Mouse (Mus musculus): ENCODE measurements around the gene Arhgef5.
A peak's percentile ranks its signal among the peaks of the same experiment; 100 is the strongest.
"Not testable (repeated sequence)": the region's sequence is repeated elsewhere in the genome, so short reads cannot be mapped to it uniquely, and the experiment has no call there.

Arhgef5 gene

DNA sequence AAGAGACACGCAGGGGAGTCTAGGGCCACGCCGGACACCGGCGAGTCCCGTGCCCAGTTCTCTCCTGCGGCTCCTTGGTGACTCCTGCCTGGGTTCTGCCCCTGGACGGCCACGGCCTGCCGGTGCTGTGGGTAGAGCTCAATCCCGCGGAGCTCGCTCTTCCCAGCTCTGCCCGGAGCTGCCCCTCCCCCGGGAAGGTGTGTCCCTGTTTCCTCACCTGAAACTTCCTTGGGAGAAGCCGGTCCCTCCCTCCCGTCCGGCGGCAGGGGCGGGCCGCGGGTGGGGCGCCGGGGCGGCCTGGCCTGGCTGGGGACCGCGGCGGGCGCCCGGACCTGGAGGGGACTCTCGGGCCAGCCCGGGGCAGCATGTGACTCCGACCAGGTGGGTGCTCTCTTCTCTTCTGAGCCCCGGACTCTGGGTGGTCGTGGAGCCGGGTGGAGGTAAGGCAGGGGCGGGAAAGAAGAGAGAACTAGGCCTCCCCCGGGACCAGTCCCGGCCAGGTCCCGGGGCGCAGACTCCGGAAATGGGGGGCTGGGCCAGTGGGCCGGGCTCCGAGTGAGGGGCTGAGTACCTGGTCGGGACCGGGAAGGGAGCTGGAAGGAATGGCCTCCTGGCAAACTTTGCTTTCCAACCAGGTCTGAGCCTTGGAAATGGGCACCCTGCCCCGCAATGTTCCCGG, at the start of gene Arhgef5:
Gene Arhgef5, plus strand, starts transcription at position 220 of the 679 bp plus-strand sequence.
- no peak for DNase-seq (ENCODE audit: low spot score in 2 of 2)

GRCm38 (mm10) chr6:43231255-43231654, 34.1 kb upstream of the Arhgef5 start, which contains the start of gene Olfr47:
TSS of gene Olfr47 (plus strand) at chr6:43231529.
- not testable (repeated sequence) for DNase-seq (ENCODE audit: low spot score in 2 of 2)

GRCm38 (mm10) chr6:43242061-43242460, 23.3 kb upstream of the Arhgef5 start:
- DNase-seq (ENCODE audit: low spot score in 2 of 2), result no peak

GRCm38 (mm10) chr6:43247396-43247795, 18.0 kb upstream of the Arhgef5 start:
- DNase-seq (ENCODE audit: low spot score in 2 of 2), result no peak

- no peak for DNase-seq (ENCODE audit: low spot score in 2 of 2)
Measured at GRCm38 (mm10) chr6:43252994-43253393, 12.4 kb upstream of the Arhgef5 start.

DNA sequence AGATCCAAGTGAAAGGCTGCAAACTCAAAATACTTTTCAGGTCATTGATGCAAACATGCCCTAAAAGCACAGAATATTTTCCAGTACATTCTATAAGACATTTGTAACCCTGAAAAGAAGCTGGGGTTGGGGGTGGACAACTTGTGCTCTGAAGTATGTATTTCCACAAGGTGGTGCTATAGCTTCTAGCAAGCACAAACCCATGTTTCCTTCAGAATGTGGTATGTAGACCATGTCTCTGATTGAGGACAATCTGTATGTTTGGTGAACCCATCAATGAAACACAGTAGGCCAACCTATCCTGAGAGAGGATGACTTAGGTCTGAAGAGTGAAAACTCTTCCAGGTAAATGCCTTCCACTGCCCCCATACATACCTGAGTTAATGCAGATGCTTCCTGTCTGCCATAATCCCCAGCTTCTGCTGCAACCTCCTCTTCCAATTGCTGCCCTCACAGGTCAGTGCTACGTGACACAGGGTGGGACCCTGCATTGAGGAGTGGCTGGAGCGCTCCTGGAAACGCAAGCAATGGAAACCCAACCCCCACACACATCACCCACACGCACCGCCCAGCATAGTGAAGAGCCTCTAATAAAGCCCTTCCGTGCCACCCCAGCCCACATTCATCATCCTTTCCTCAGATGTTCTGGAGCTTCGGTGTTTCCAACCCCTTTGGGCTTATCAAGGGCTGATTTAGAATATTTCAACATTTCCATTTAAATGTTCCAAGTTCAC, 11.0 kb upstream of the Arhgef5 start:
- peak in 1 of 2 experiments; percentile 8 for DNase-seq (ENCODE audit: low spot score in 2 of 2)

DNA sequence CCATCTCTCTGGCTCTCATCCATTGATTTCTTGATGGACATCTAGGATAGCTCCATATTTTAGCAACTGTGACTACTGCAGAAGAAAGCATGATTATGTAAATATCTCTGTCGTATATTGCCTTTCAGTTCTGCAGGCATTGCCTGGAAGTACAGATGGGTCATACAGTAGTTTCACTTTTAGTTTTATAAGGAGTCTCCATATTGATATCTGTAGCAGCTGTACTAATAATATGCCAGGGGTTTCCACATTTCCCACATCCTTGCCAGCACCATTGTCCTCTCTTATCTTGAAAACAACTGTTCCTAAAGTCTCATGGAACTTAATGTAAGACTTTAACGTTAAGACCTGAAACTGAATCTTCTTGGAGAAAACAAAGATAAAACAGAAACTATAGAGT, 4.6 kb upstream of the Arhgef5 start:
- no peak for DNase-seq (ENCODE audit: low spot score in 2 of 2)

- no peak for DNase-seq (ENCODE audit: low spot score in 2 of 2)
Measured at GRCm38 (mm10) chr6:43266356-43266755, 974 bp downstream of the Arhgef5 start.

- no peak for DNase-seq (ENCODE audit: low spot score in 2 of 2)
Measured at GRCm38 (mm10) chr6:43272597-43272996, 7.2 kb downstream of the Arhgef5 start.

GRCm38 (mm10) chr6:43274123-43274522, 8.7 kb downstream of the Arhgef5 start:
- no peak for DNase-seq (ENCODE audit: low spot score in 2 of 2)

GRCm38 (mm10) chr6:43278247-43278646, 12.9 kb downstream of the Arhgef5 start:
- peak in 1 of 2 experiments; percentile 26 for DNase-seq (ENCODE audit: low spot score in 2 of 2)

DNA sequence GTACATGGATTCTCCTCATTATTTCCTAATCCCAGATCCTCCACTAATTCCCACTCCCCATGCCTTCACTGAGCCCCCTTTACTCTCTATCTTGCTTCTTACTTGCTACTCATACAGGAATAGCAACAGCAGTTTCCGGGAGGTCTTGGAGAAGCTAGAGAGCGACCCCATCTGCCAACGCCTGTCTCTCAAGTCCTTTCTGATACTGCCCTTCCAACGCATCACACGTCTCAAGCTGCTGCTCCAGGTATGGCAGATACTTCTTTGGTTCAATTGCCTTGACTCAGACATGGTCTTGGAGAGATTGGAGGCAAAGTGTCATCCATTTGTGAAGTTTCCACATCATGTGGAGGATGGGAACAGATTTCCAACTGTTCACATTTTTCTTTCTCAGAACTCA, 15.1 kb downstream of the Arhgef5 start:
- DNase-seq (ENCODE audit: low spot score in 2 of 2), result no peak

GRCm38 (mm10) chr6:43292041-43292440, 26.7 kb downstream of the Arhgef5 start:
- DNase-seq (ENCODE audit: low spot score in 2 of 2), result no peak

GRCm38 (mm10) chr6:43292471-43293076, 27.2 kb downstream of the Arhgef5 start:
- DNase-seq (ENCODE audit: low spot score in 2 of 2), result no peak

DNA sequence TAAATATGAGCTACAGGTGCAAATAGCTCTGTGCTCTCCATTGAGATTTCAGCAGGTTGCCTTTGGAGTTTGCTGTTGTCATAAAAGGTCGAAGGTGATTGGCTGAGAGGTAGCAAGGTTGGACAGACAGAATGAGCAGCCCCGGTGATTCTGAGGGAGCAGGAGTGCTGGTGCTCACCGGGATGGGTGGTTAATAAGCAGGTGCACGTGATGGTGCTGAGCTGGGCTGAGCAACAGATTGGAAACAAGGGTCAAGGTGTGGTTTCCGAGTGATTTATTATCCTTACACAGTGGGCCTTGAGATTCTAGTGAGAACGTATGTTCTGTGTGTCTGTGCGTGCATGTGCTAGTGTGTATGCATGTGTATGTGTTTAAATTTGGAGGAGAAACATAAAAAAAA, 27.8 kb downstream of the Arhgef5 start:
- DNase-seq (ENCODE audit: low spot score in 2 of 2), result no peak

DNA sequence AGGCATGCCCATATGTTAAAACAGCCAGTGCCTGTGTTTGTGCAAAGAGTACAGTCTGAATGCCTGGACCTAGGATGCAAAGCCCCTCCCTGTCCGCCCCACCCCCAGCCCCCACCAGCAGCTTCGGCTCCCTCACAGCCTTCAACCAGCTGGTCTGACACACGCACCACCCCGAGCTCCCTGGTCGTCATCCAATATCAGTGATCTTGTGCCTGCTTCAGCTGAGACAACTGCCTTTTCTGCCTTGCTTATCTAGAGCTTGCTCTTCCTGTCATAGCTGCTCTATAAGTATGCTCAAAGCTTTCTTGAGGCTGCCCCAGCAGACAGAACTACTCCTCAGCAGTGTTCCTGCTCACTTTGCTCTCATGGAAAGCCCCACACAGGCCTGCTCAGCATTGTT, 30.5 kb downstream of the Arhgef5 start:
- DNase-seq (ENCODE audit: low spot score in 2 of 2), result peak in 1 of 2 experiments; percentile 10

- DNase-seq (ENCODE audit: low spot score in 2 of 2), result peak; percentile 24 to 63
Measured at GRCm38 (mm10) chr6:43296798-43297507, 31.6 kb downstream of the Arhgef5 start.

GRCm38 (mm10) chr6:43297508-43297850, 32.1 kb downstream of the Arhgef5 start:
- peak in 1 of 2 experiments; percentile 41 for DNase-seq (ENCODE audit: low spot score in 2 of 2)

GRCm38 (mm10) chr6:43309454-43309853, 44.1 kb downstream of the Arhgef5 start, which contains the start of gene Nobox:
TSS of gene Nobox (minus strand) at chr6:43309554.
- no peak for DNase-seq (ENCODE audit: low spot score in 2 of 2)

GRCm38 (mm10) chr6:43310071-43310470, 44.7 kb downstream of the Arhgef5 start:
- no peak for DNase-seq (ENCODE audit: low spot score in 2 of 2)

- DNase-seq (ENCODE audit: low spot score in 2 of 2), result no peak
Measured at GRCm38 (mm10) chr6:43312546-43312945, 47.2 kb downstream of the Arhgef5 start.

Measured in frontal cortex, postnatal 36 days (tissue).